Mouse (Mus musculus): ENCODE measurements around the gene Tmem104. TPM values are rescaled to one million over a fixed set of nuclear protein-coding genes. Genes with fewer than 3 reads are reported as not detected.

Gene Tmem104
- polyA plus RNA-seq, 1 experiment = 6.6 TPM

DNA sequence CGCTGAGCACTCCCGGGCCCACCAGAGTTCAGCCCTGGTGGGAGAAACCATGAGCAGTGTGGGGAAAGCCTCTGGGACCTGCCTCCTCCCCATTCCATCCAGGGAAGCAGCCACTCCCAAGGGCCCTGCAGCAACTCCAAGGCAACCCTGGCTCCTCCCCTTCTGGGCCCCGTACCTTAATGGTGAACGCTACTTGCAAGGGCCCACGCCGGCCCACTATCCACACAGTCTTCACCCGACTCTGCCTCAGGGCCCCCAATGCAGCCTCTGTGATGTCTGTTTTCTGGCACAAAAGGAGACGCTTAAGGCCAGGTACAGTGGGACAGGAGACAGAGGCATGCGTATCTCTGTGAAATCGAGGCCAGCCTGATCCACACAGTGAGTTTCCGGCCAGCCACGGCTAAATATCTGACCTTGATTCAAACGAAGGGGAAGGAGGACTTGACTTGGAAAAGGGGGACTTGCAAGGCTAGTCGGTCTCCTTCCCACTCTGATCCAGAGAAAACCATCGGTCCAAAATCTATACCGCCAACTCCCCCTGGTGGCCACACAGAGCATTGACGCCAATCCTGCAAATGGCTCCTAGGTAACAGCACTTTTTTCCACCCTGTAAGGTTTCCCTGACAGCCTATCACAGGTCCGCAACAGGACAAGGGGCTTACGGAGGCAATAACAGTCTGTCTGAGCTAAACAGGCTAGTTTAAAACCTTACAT, 83.0 kb downstream of the Tmem104 start:
- no peaks in the 10 kb centered on the region for H3K79me2 ChIP-seq (ENCODE audit: control insufficient read depth, insufficient read depth)
- no peaks in the 10 kb centered on the region for H3K79me3 ChIP-seq (ENCODE audit: low read depth)
- H3ac ChIP-seq (ENCODE audit: control insufficient read depth, insufficient read length, low read depth) = no peak overlapping the region
- peaks cover 23% of the 10 kb centered on the region for H3K27me3 ChIP-seq (ENCODE audit: control insufficient read depth, insufficient read depth, insufficient read length)
- H3K4me3 ChIP-seq (ENCODE audit: insufficient read depth, poor library complexity, severe bottlenecking) = no peak overlapping the region
- TF ChIP-seq MAX (IDR thresholded peaks at IDR 0.05) (no peak), FOSL1 (IDR thresholded peaks at IDR 0.05; ENCODE audit: insufficient read depth, low read length, poor library complexity, severe bottlenecking) (no peak), CTCF (IDR thresholded peaks at IDR 0.05; ENCODE audit: control insufficient read depth, insufficient read depth, insufficient read length) (peak; percentile 77)
- H3K36me3 ChIP-seq (ENCODE audit: control insufficient read depth, insufficient read depth) = peaks cover 3% of the 10 kb centered on the region

DNA sequence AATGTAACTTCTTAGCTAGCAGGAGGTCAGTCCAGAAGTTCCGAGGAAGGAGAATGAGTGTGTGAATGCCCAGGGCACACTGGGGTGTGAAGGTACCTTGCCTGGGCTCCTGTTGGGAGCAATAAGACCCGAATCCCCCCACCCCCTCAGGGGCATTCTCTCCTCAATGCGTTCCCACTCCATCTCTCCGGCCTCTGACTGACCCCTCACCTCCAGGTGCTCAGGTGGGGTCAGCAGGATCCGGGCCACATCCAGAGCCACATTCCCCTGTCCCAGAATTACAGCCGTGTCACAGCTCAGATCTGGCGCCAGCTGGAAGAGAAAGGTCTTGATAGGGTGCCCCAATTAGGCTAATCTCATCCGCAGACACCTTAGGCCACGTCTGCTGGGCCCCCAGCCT, 83.8 kb downstream of the Tmem104 start:
- Histone ChIP-seq H3K79me2 (ENCODE audit: control insufficient read depth, insufficient read depth) (no peaks in the 10 kb centered on the region), H3ac (ENCODE audit: control insufficient read depth, insufficient read length, low read depth) (no peak overlapping the region), H3K36me3 (ENCODE audit: control insufficient read depth, insufficient read depth) (peaks cover 3% of the 10 kb centered on the region), H3K79me3 (ENCODE audit: low read depth) (no peaks in the 10 kb centered on the region), H3K27me3 (ENCODE audit: control insufficient read depth, insufficient read depth, insufficient read length) (peaks cover 16% of the 10 kb centered on the region), H3K4me3 (ENCODE audit: insufficient read depth, poor library complexity, severe bottlenecking) (no peak overlapping the region)
- TF ChIP-seq USF1 (IDR thresholded peaks at IDR 0.05; ENCODE audit: low read depth) (no peak), CEBPB (IDR thresholded peaks at IDR 0.05; ENCODE audit: low read depth) (no peak), CTCF (IDR thresholded peaks at IDR 0.05; ENCODE audit: control insufficient read depth, insufficient read depth, insufficient read length) (no peak), MYOD1 (IDR thresholded peaks at IDR 0.05; ENCODE audit: control insufficient read depth, insufficient read length, low read depth) (no peak), FOSL1 (IDR thresholded peaks at IDR 0.05; ENCODE audit: insufficient read depth, low read length, poor library complexity, severe bottlenecking) (no peak), MAX (IDR thresholded peaks at IDR 0.05) (no peak), MYOG (IDR thresholded peaks at IDR 0.05; ENCODE audit: control insufficient read depth, extremely low read depth, insufficient read length) (no peak)

DNA sequence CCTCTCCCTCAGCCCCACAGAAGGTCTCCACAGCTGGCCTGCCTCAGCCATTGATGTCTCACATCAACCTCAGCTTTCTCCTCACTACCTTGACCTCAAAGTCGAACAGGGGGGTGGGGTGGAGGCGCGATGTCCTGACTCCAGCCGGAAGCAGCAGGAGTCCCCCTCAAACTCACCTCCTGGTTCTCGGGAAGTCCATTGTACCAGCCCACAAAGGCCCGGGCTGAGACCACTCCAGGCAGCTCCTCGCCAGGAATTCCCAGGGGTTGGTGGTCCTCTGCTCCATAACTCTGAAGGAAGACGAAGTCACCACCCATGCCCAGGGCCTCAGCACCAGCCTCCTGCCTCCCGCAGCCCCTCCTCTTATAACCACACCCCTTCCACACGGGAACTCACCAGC, 84.2 kb downstream of the Tmem104 start:
- Histone ChIP-seq H3K36me3 (ENCODE audit: control insufficient read depth, insufficient read depth) (peaks cover 3% of the 10 kb centered on the region), H3K79me2 (ENCODE audit: control insufficient read depth, insufficient read depth) (no peaks in the 10 kb centered on the region), H3K27me3 (ENCODE audit: control insufficient read depth, insufficient read depth, insufficient read length) (peaks cover 12% of the 10 kb centered on the region), H3ac (ENCODE audit: control insufficient read depth, insufficient read length, low read depth) (no peak overlapping the region), H3K79me3 (ENCODE audit: low read depth) (no peaks in the 10 kb centered on the region), H3K4me3 (ENCODE audit: insufficient read depth, poor library complexity, severe bottlenecking) (no peak overlapping the region)
- TF ChIP-seq CEBPB (IDR thresholded peaks at IDR 0.05; ENCODE audit: low read depth) = no peak
- TF ChIP-seq FOSL1 (IDR thresholded peaks at IDR 0.05; ENCODE audit: insufficient read depth, low read length, poor library complexity, severe bottlenecking) = no peak
- TF ChIP-seq MYOD1 (IDR thresholded peaks at IDR 0.05; ENCODE audit: control insufficient read depth, insufficient read length, low read depth) = no peak
- TF ChIP-seq USF1 (IDR thresholded peaks at IDR 0.05; ENCODE audit: low read depth) = no peak
- no peak for TF ChIP-seq MAX (IDR thresholded peaks at IDR 0.05)
- TF ChIP-seq MYOG (IDR thresholded peaks at IDR 0.05; ENCODE audit: control insufficient read depth, extremely low read depth, insufficient read length) = no peak
- TF ChIP-seq CTCF (IDR thresholded peaks at IDR 0.05; ENCODE audit: control insufficient read depth, insufficient read depth, insufficient read length) = no peak

DNA sequence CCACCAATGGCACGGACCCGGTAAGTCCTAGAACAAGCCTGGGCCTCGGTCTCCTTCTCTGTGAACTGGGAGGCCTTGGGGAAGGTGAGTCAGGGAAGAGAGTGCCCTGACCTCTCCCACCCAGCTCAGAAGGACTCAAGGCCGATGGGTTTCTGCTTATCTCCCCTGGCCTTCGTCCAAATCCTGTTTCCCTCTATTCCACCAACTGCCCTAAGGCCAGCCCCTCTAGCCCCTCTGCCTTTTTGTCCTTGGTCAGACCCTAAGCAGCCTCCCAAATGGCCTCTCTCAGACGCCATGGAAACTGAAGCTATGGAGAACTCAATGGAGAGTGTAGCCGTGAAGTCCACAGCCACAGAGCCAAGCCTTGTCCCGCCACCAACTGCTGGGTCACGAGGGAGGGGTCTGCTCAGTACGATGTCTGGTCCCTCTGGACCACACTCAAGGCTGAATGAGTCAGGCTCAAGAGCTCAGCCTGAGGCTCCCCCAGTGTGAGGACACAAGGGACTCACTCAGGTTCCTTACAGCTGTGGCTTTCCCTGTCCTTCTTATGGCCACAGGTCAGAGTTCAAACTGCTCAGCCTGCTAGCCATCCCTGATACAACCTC, 85.7 kb downstream of the Tmem104 start:
- no peaks in the 10 kb centered on the region for H3K79me2 ChIP-seq (ENCODE audit: control insufficient read depth, insufficient read depth)
- no peak overlapping the region for H3ac ChIP-seq (ENCODE audit: control insufficient read depth, insufficient read length, low read depth)
- H3K27me3 ChIP-seq (ENCODE audit: control insufficient read depth, insufficient read depth, insufficient read length) = no peaks in the 10 kb centered on the region
- peaks cover 3% of the 10 kb centered on the region for H3K36me3 ChIP-seq (ENCODE audit: control insufficient read depth, insufficient read depth)
- no peaks in the 10 kb centered on the region for H3K79me3 ChIP-seq (ENCODE audit: low read depth)
- H3K4me3 ChIP-seq (ENCODE audit: insufficient read depth, poor library complexity, severe bottlenecking) = no peak overlapping the region
- TF ChIP-seq MYOD1 (IDR thresholded peaks at IDR 0.05; ENCODE audit: control insufficient read depth, insufficient read length, low read depth) = no peak
- TF ChIP-seq USF1 (IDR thresholded peaks at IDR 0.05; ENCODE audit: low read depth) = no peak
- no peak for TF ChIP-seq FOSL1 (IDR thresholded peaks at IDR 0.05; ENCODE audit: insufficient read depth, low read length, poor library complexity, severe bottlenecking)
- TF ChIP-seq MYOG (IDR thresholded peaks at IDR 0.05; ENCODE audit: control insufficient read depth, extremely low read depth, insufficient read length) = no peak
- no peak for TF ChIP-seq MAX (IDR thresholded peaks at IDR 0.05)
- no peak for TF ChIP-seq CTCF (IDR thresholded peaks at IDR 0.05; ENCODE audit: control insufficient read depth, insufficient read depth, insufficient read length)
- TF ChIP-seq CEBPB (IDR thresholded peaks at IDR 0.05; ENCODE audit: low read depth) = no peak

DNA sequence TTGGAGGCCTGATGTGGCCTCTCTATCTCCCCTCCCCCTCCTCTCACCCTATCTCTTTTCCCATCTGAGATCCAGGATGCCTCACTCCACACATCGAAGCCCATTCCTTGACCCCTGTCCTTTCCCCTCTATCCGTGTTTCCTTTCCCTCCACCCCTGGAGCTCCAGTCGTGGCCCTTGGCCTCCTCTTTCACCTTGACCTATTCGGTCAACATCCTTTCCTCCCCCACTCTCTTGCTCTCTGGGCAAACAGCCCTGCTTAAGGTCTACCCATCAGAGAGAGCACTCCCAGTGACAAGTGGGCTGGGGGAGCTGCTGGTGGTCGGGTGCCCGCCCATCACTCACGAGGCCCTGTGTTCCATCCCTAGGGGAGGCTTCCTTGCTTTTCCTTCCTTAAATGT, 86.4 kb downstream of the Tmem104 start:
- H3ac ChIP-seq (ENCODE audit: control insufficient read depth, insufficient read length, low read depth) = no peak overlapping the region

More for the DNA sequence above, 86.4 kb downstream of the Tmem104 start:
- TF ChIP-seq MYOD1 (IDR thresholded peaks at IDR 0.05; ENCODE audit: control insufficient read depth, insufficient read length, low read depth) = no peak
- no peak for TF ChIP-seq USF1 (IDR thresholded peaks at IDR 0.05; ENCODE audit: low read depth)
- TF ChIP-seq FOSL1 (IDR thresholded peaks at IDR 0.05; ENCODE audit: insufficient read depth, low read length, poor library complexity, severe bottlenecking) = no peak
- no peak for TF ChIP-seq CEBPB (IDR thresholded peaks at IDR 0.05; ENCODE audit: low read depth)
- TF ChIP-seq MAX (IDR thresholded peaks at IDR 0.05) = no peak
- no peak for TF ChIP-seq CTCF (IDR thresholded peaks at IDR 0.05; ENCODE audit: control insufficient read depth, insufficient read depth, insufficient read length)
- TF ChIP-seq MYOG (IDR thresholded peaks at IDR 0.05; ENCODE audit: control insufficient read depth, extremely low read depth, insufficient read length) = no peak
- H3K27me3 ChIP-seq (ENCODE audit: control insufficient read depth, insufficient read depth, insufficient read length) = no peaks in the 10 kb centered on the region
- H3K79me2 ChIP-seq (ENCODE audit: control insufficient read depth, insufficient read depth) = no peaks in the 10 kb centered on the region
- H3K79me3 ChIP-seq (ENCODE audit: low read depth) = no peaks in the 10 kb centered on the region
- H3K4me3 ChIP-seq (ENCODE audit: insufficient read depth, poor library complexity, severe bottlenecking) = no peak overlapping the region
- H3K36me3 ChIP-seq (ENCODE audit: control insufficient read depth, insufficient read depth) = peaks cover under 1% of the 10 kb centered on the region

All from C2C12 (cell line).